Mouse (Mus musculus) intestine, embryonic 14.5 days (tissue): ENCODE measurements around the gene Camta1. TPM values are rescaled to one million over a fixed set of nuclear protein-coding genes. Genes with fewer than 3 reads are reported as not detected.

ENCODE experiments used
- ATAC-seq: fragments of 200-750 bp; cut with Nextera tagmentation; replicated peaks from 2 replicates; pipeline ENCODE4 v1.8.0; 2017; ENCODE audit warnings: low read depth, moderate number of reproducible peaks, moderate TSS enrichment, moderate library complexity; ENCODE audit not compliant: low FRiP score, low TSS enrichment
- DNase-seq: peaks from one replicate; pipeline ENCODE4 v3.0.0-alpha.2; 2018; ENCODE audit warnings: low spot score
- H3K27ac ChIP-seq: fragments of 300-500 bp; sonication (generic); 2 replicates; pipeline ENCODE4 v1.5.1; 2014; ENCODE audit warnings: low read depth, mild to moderate bottlenecking, control low read depth
- H3K27me3 ChIP-seq: fragments of 300-500 bp; sonication (generic); replicated peaks from 2 replicates; pipeline ENCODE4 v1.6.1; 2014; ENCODE audit warnings: low read length, control low read depth; ENCODE audit not compliant: control insufficient read depth, insufficient read depth
- H3K36me3 ChIP-seq: fragments of 300-500 bp; sonication (generic); 2 replicates; pipeline ENCODE4 v1.6.1; 2014; ENCODE audit warnings: low read length, control low read depth; ENCODE audit not compliant: control insufficient read depth, insufficient read depth
- H3K4me1 ChIP-seq: fragments of 300-500 bp; sonication (generic); replicated peaks from 2 replicates; pipeline ENCODE4 v1.6.1; 2014; ENCODE audit warnings: low read length, control low read depth, mixed read lengths; ENCODE audit not compliant: control insufficient read depth, insufficient read depth
- H3K4me2 ChIP-seq: fragments of 300-500 bp; sonication (generic); 2 replicates; pipeline ENCODE4 v1.6.1; 2014; ENCODE audit warnings: low read length
- H3K4me3 ChIP-seq: fragments of 300-500 bp; sonication (generic); 2 replicates; pipeline ENCODE4 v1.5.1; 2014; ENCODE audit warnings: low read depth, low read length, control low read depth, mixed read lengths
- H3K9ac ChIP-seq: fragments of 300-500 bp; sonication (generic); 2 replicates; pipeline ENCODE4 v1.6.1; 2014; ENCODE audit warnings: mild to moderate bottlenecking, low read length
- H3K9me3 ChIP-seq: fragments of 300-500 bp; sonication (generic); 2 replicates; pipeline ENCODE4 v1.6.1; 2016; ENCODE audit warnings: low read length, control low read depth; ENCODE audit not compliant: control insufficient read depth
- WGBS: fragments of 180-500 bp; shearing (Covaris S2); extraction: QIAGEN DNeasy Blood & Tissue Kit; methylation state at CpG from one replicate; pipeline ENCODE4 v1.1.7; 2014; 5-methylcytosine and 5-hydroxymethylcytosine counted together
- polyA plus RNA-seq: library from polyadenylated mRNA; unstranded; fragments of >200 nt; fragmentation: Nextera tagmentation; extraction: Ambion mirVana; gene quantifications from 2 replicates; pipeline ENCODE4 v1.2.1, GENCODE M21; 2014

Gene Camta1
- polyA plus RNA-seq, 1 experiment from 2014 or later: 88.1 TPM

- no peak for DNase-seq
- ATAC-seq: no peak
- no peak overlapping the region for H3K27ac ChIP-seq
- H3K36me3 ChIP-seq: no peaks in the 10 kb centered on the region
- WGBS: 86% methylated on average over 6 of the region's 6 CpGs
- no peaks in the 10 kb centered on the region for H3K9me3 ChIP-seq
- no peak overlapping the region for H3K4me3 ChIP-seq
- H3K4me1 ChIP-seq: no peaks in the 10 kb centered on the region; the same call in 1 of the 2 replicates
- H3K27me3 ChIP-seq: no peaks in the 10 kb centered on the region
- H3K9ac ChIP-seq: no peak overlapping the region
- no peak overlapping the region for H3K4me2 ChIP-seq
These were observed 148.0 kb downstream of the Camta1 start for GRCm38 (mm10) chr4:151713714-151714113.

GRCm38 (mm10) chr4:151711406-151711805 is 150.3 kb downstream of the Camta1 start:
- Histone ChIP-seq H3K9ac (no peak overlapping the region), H3K9me3 (no peaks in the 10 kb centered on the region), H3K4me1 (no peaks in the 10 kb centered on the region; the same call in 1 of the 2 replicates), H3K4me2 (no peak overlapping the region), H3K27ac (no peak overlapping the region), H3K36me3 (no peaks in the 10 kb centered on the region), H3K27me3 (no peaks in the 10 kb centered on the region), H3K4me3 (no peak overlapping the region)
- 91% methylated on average over 2 of the region's 2 CpGs for WGBS
- DNase-seq (no peak), ATAC-seq (no peak)

DNA sequence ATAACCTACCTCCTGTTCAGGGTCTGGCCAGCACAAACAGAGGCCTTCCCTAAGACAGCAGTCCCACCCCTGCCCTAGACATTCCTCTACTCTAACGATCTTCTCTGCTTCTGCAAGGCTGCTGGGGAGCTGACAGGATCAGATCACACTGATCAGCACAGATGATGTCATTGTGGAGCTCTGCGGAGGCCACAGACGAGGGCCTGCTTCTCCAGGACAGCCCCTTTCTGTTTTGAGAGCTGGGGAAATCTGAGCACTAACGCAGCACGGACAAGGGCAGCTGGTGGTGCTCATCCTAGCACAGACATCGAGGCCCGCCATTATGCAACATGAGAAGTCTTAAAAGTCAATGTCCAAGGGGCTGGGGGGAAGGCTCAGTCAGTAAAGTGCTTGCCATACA is 151.2 kb downstream of the Camta1 start:
- DNase-seq (peak; percentile 56), ATAC-seq (no peak)
- Histone ChIP-seq H3K27me3 (no peaks in the 10 kb centered on the region), H3K27ac (no peak overlapping the region), H3K4me3 (no peak overlapping the region), H3K9me3 (no peaks in the 10 kb centered on the region), H3K4me2 (no peak overlapping the region), H3K36me3 (no peaks in the 10 kb centered on the region), H3K4me1 (no peaks in the 10 kb centered on the region; the same call in 1 of the 2 replicates), H3K9ac (no peak overlapping the region)
- WGBS: 12% methylated on average over 7 of the region's 7 CpGs

DNA sequence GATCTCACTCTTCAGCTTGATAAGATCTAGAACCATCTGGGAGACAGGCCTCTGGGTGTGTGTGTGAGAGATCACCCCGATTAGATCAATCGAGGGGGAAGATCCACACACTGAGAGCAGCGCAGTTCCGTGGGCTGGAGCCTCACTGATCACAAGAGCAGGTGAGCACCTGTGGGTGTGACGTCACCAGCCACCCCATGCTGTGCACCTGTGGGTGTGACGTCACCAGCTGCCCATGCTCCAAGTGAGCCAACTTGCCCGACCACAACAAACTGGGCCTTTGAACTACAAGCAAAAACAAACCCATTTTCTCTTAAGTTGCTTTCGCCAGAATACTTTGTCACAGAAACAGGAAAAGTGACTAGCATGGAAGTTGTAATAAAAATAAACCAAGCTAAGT is 152.4 kb downstream of the Camta1 start:
- Histone ChIP-seq H3K9ac (no peak overlapping the region), H3K4me3 (no peak overlapping the region), H3K27ac (no peak overlapping the region), H3K36me3 (no peaks in the 10 kb centered on the region), H3K4me1 (no peaks in the 10 kb centered on the region; the same call in 1 of the 2 replicates), H3K4me2 (no peak overlapping the region), H3K27me3 (no peaks in the 10 kb centered on the region), H3K9me3 (no peaks in the 10 kb centered on the region)
- no peak for DNase-seq
- 85% methylated on average over 8 of the region's 8 CpGs for WGBS
- no peak for ATAC-seq

- Histone ChIP-seq H3K4me2 (no peak overlapping the region), H3K9ac (no peak overlapping the region), H3K9me3 (no peaks in the 10 kb centered on the region), H3K27me3 (no peaks in the 10 kb centered on the region), H3K4me3 (no peak overlapping the region), H3K27ac (no peak overlapping the region), H3K4me1 (no peaks in the 10 kb centered on the region), H3K36me3 (no peaks in the 10 kb centered on the region)
- no peak for ATAC-seq
- 84% methylated on average over 14 of the region's 14 CpGs for WGBS
- no peak for DNase-seq
These were observed 158.5 kb downstream of the Camta1 start for GRCm38 (mm10) chr4:151703069-151703735.

- no peaks in the 10 kb centered on the region for H3K4me1 ChIP-seq
- no peak overlapping the region for H3K4me3 ChIP-seq
- no peaks in the 10 kb centered on the region for H3K36me3 ChIP-seq
- ATAC-seq (no peak), DNase-seq (no peak)
- no peak overlapping the region for H3K9ac ChIP-seq
- H3K27ac ChIP-seq: no peak overlapping the region
- no peaks in the 10 kb centered on the region for H3K27me3 ChIP-seq
- H3K4me2 ChIP-seq: no peak overlapping the region
- no peaks in the 10 kb centered on the region for H3K9me3 ChIP-seq
- 88% methylated on average over 11 of the region's 11 CpGs for WGBS
These were observed 159.2 kb downstream of the Camta1 start for GRCm38 (mm10) chr4:151702463-151702862.

- DNase-seq (no peak), ATAC-seq (no peak)
- Histone ChIP-seq H3K9ac (no peak overlapping the region), H3K9me3 (no peaks in the 10 kb centered on the region), H3K27me3 (no peaks in the 10 kb centered on the region), H3K4me1 (no peaks in the 10 kb centered on the region), H3K4me2 (no peak overlapping the region), H3K27ac (no peak overlapping the region), H3K4me3 (no peak overlapping the region), H3K36me3 (no peaks in the 10 kb centered on the region)
- 85% methylated on average over 11 of the region's 11 CpGs for WGBS
These were observed 165.7 kb downstream of the Camta1 start for GRCm38 (mm10) chr4:151695984-151696383.

DNA sequence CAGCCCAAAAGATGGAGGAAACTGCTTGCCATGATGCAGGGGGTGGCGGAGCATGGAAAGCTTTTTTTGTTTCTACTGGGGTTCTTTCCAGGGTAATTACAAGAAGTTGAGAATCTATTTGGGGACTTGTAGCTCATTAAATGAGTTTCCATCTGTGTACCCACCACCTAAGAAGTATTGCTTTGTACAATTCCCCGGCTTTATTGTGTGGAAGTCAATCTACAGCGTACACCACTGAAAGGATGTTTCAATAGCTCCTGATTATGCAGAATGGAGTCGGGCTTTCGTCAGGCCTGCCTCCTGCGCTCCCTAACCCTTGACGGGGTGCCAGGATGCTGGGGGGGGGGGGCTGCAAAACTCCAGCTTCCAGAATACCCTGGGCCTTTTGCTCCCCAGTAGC is 167.1 kb downstream of the Camta1 start:
- DNase-seq (no peak), ATAC-seq (no peak)
- Histone ChIP-seq H3K27ac (no peak overlapping the region), H3K4me1 (no peaks in the 10 kb centered on the region), H3K9ac (no peak overlapping the region), H3K9me3 (no peaks in the 10 kb centered on the region), H3K36me3 (no peaks in the 10 kb centered on the region), H3K4me2 (no peak overlapping the region), H3K4me3 (no peak overlapping the region), H3K27me3 (no peaks in the 10 kb centered on the region)
- WGBS: 86% methylated on average over 7 of the region's 7 CpGs

DNA sequence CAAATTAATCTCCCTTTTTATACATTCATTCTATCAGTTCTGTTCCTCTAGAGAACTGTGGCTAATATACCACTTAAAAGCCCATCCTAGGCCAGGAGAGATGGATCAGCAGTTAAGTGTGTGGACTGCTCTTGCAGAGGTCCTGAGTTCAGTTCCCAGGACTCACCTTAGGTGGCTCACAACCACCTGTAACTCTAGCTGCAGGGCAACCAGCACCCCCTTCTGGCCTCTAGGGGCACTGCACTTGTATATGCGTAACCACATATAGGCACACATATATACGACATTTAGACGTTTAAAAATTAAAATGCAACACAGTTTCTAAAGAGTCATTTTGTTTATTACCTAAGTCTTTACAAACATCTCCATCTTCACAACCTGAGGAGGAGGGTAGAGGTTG is 167.6 kb downstream of the Camta1 start:
- H3K9me3 ChIP-seq: no peaks in the 10 kb centered on the region
- no peak overlapping the region for H3K9ac ChIP-seq
- no peak overlapping the region for H3K4me3 ChIP-seq
- no peaks in the 10 kb centered on the region for H3K4me1 ChIP-seq
- no peak overlapping the region for H3K4me2 ChIP-seq
- no peak for ATAC-seq
- WGBS: 91% methylated on average over 3 of the region's 3 CpGs
- no peak for DNase-seq
- no peaks in the 10 kb centered on the region for H3K27me3 ChIP-seq
- no peak overlapping the region for H3K27ac ChIP-seq
- H3K36me3 ChIP-seq: no peaks in the 10 kb centered on the region
